Mouse (Mus musculus) macrophage (primary cell): Measurements from ENCODE around the gene Naa40. TPM values are rescaled to one million over a fixed set of nuclear protein-coding genes. Genes with fewer than 3 reads are reported as not detected.

Experiments used
- polyA plus RNA-seq: library from polyadenylated mRNA; stranded (reverse); fragments of 250-400 nt; gene quantifications from 3 replicates; pipeline ENCODE4 v1.2.4, GENCODE M21; 2018; ENCODE audit warnings: inconsistent platforms

The Naa40 gene
- polyA plus RNA-seq, 1 experiment from 2014 or later: 17.5 TPM

Other genes with a start within 250 kb of the Naa40 start
- 18.1 to 21.0 TPM (median 19.3 TPM) in 3 replicates for gene Dnajc4, start 248.6 kb downstream of the Naa40 start, polyA plus RNA-seq
- 4.5 to 6.6 TPM (median 5.3 TPM) in 3 replicates for gene Nudt22, start 245.1 kb downstream of the Naa40 start, polyA plus RNA-seq
- gene Trpt1, start 245.1 kb downstream of the Naa40 start, polyA plus RNA-seq: 0.55 to 0.80 TPM (median 0.66 TPM) in 3 replicates
- gene Fermt3, start 221.7 kb downstream of the Naa40 start, polyA plus RNA-seq: 194 to 236 TPM (median 225 TPM) in 3 replicates
- gene Stip1, start 201.2 kb downstream of the Naa40 start, polyA plus RNA-seq: 53.3 to 149 TPM (median 126 TPM) in 3 replicates
- 5.5 to 13.5 TPM (median 7.3 TPM) in 3 replicates for gene Macrod1, start 184.4 kb downstream of the Naa40 start, polyA plus RNA-seq
- not detected in 3 replicates for gene Flrt1, start 135.5 kb downstream of the Naa40 start, polyA plus RNA-seq
- 63.3 to 78.4 TPM (median 68.3 TPM) in 3 replicates for gene Otub1, start 34.9 kb downstream of the Naa40 start, polyA plus RNA-seq
- gene Cox8a, start 23.6 kb downstream of the Naa40 start, polyA plus RNA-seq: 220 to 440 TPM (median 391 TPM) in 3 replicates
- 0.52 to 0.81 TPM (median 0.66 TPM) in 3 replicates for gene Rcor2, start 26.1 kb upstream of the Naa40 start, polyA plus RNA-seq
- 28.6 to 40.1 TPM (median 35.7 TPM) in 3 replicates for gene Mark2, start 100.7 kb upstream of the Naa40 start, polyA plus RNA-seq
- 5.7 to 8.2 TPM (median 6.0 TPM) in 3 replicates for gene Spindoc, start 141.8 kb upstream of the Naa40 start, polyA plus RNA-seq
- 0.88 to 2.2 TPM (median 1.2 TPM) in 3 replicates for gene 2700081O15Rik, start 176.4 kb upstream of the Naa40 start, polyA plus RNA-seq
- 188 to 302 TPM (median 240 TPM) in 3 replicates for gene Rtn3, start 242.1 kb upstream of the Naa40 start, polyA plus RNA-seq